Mouse (Mus musculus) liver, embryonic 15.5 days (tissue): ENCODE data around the gene Hkdc1. TPM values are rescaled to one million over a fixed set of nuclear protein-coding genes. Genes with fewer than 3 reads are reported as not detected.
A peak's percentile ranks its signal among the peaks of the same experiment; 100 is the strongest.

ENCODE experiments used
- ATAC-seq: fragments of 200-750 bp; cut with Nextera tagmentation; 2 replicates; pipeline ENCODE4 v1.8.0; 2017; ENCODE audit warnings: moderate number of reproducible peaks, mild to moderate bottlenecking, moderate library complexity; ENCODE audit not compliant: insufficient read depth
- H3K27ac ChIP-seq: fragments of 300-500 bp; sonication (generic); replicated peaks from 2 replicates; pipeline ENCODE4 v1.5.1; 2015; ENCODE audit warnings: mild to moderate bottlenecking, inconsistent platforms
- H3K27me3 ChIP-seq: fragments of 300-500 bp; sonication (generic); 2 replicates; pipeline ENCODE4 v1.6.1; 2015; ENCODE audit warnings: mild to moderate bottlenecking, inconsistent platforms
- H3K36me3 ChIP-seq: fragments of 300-500 bp; sonication (generic); replicated peaks from 2 replicates; pipeline ENCODE4 v1.6.1; 2015; ENCODE audit warnings: moderate library complexity, mild to moderate bottlenecking, inconsistent platforms
- H3K4me1 ChIP-seq: fragments of 300-500 bp; sonication (generic); replicated peaks from 2 replicates; pipeline ENCODE4 v1.6.1; 2015; ENCODE audit warnings: inconsistent platforms
- H3K4me2 ChIP-seq: fragments of 300-500 bp; sonication (generic); 2 replicates; pipeline ENCODE4 v1.6.1; 2015; ENCODE audit warnings: moderate library complexity, mild to moderate bottlenecking, inconsistent platforms
- H3K4me3 ChIP-seq: fragments of 300-500 bp; sonication (generic); replicated peaks from 2 replicates; pipeline ENCODE4 v1.5.1; 2015; ENCODE audit warnings: mild to moderate bottlenecking, inconsistent platforms
- H3K9ac ChIP-seq: fragments of 300-500 bp; sonication (generic); 2 replicates; pipeline ENCODE4 v1.6.1; 2015; ENCODE audit warnings: moderate library complexity, mild to moderate bottlenecking, inconsistent platforms
- H3K9me3 ChIP-seq: fragments of 300-500 bp; sonication (generic); replicated peaks from 2 replicates; pipeline ENCODE4 v1.6.1; 2016; ENCODE audit warnings: inconsistent platforms
- WGBS: fragments of 180-500 bp; shearing (Covaris S2); methylation state at CpG from one replicate; pipeline ENCODE4 v1.1.7; 2015; ENCODE audit warnings: mixed read lengths; ENCODE audit not compliant: insufficient replicate concordance; 5-methylcytosine and 5-hydroxymethylcytosine counted together
- polyA plus RNA-seq: library from polyadenylated mRNA; unstranded; fragments of >200 nt; fragmentation: Nextera tagmentation; extraction: Ambion mirVana; gene quantifications from 2 replicates; pipeline ENCODE4 v1.2.1, GENCODE M21; 2015

Gene Hkdc1
- polyA plus RNA-seq, 1 experiment from 2014 or later: 6.8 TPM

GRCm38 (mm10) chr10:62338626-62339025 lies 83.7 kb downstream of the Hkdc1 start:
- ATAC-seq: no peak
- Histone ChIP-seq H3K4me1 (peaks cover 92% of the 10 kb centered on the region), H3K4me2 (peak overlapping the region; percentile 91), H3K9me3 (no peaks in the 10 kb centered on the region), H3K9ac (peak overlapping the region; percentile 89), H3K36me3 (peaks cover 30% of the 10 kb centered on the region), H3K27ac (peak overlapping the region; percentile 98), H3K27me3 (no peaks in the 10 kb centered on the region), H3K4me3 (peak overlapping the region; percentile 88)
- 17% methylated on average over 5 of the region's 5 CpGs for WGBS

- Histone ChIP-seq H3K4me2 (peak overlapping the region; percentile 91), H3K4me1 (peaks cover 92% of the 10 kb centered on the region), H3K27ac (peak overlapping the region; percentile 98), H3K36me3 (peaks cover 33% of the 10 kb centered on the region), H3K4me3 (peak overlapping the region; percentile 88), H3K9me3 (no peaks in the 10 kb centered on the region), H3K27me3 (no peaks in the 10 kb centered on the region), H3K9ac (peak overlapping the region; percentile 89)
- WGBS: 53% methylated on average over 9 of the region's 9 CpGs
- ATAC-seq: no peak
Measured at GRCm38 (mm10) chr10:62338176-62338575, 84.1 kb downstream of the Hkdc1 start.

DNA sequence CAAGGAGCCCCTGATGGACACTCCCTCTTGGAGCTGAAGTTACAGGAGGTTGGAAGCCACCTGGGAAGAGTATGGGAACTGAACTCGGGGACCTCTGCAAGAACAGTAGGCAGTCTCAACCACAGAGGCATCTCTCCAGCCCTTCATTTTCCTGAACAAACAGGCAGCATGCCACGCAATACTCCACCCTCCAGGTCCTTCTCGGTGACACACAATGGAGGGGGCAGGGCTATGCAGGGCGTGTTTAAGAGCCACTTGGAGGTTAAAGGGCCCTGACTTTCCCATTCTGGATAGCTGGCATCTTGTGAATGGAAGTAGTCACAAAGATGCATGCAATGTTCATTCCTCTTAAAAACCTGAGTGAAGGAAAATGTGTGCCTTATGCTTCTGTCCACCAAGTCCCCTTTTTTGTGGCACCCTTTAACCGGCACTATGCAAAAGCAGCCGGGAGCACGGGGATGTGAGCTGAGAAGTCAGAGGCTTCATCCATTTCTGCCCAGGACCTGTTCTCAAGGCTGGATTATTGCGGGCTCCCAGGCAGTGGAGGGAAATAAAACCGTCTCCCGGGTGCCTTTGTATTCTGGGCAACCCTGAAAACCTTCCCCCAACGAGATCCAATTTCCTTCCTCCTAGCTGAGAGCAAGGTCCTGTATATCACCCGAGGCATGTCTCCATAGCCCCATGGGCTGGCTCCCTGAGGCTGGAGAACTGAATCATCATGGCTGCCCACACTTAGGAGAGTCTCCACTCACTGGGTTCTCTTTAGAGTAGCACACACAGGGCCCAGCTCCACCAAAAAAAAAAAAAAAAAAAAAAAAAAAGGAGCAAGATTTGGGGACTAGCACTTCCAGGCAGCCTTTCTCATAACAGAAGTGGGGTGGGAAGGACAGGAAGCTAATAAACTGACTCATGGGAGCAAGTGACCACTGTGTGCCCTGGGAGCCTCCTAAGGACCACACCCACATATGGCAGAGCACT lies 85.4 kb downstream of the Hkdc1 start:
- Histone ChIP-seq H3K4me2 (peak overlapping the region; percentile 91), H3K4me3 (peak overlapping the region; percentile 17), H3K9ac (peak overlapping the region; percentile 29; the same call in 1 of the 2 replicates), H3K36me3 (peaks cover 33% of the 10 kb centered on the region), H3K27ac (peak overlapping the region; percentile 98), H3K4me1 (peaks cover 93% of the 10 kb centered on the region), H3K27me3 (no peaks in the 10 kb centered on the region), H3K9me3 (no peaks in the 10 kb centered on the region)
- 18% methylated on average over 12 of the region's 12 CpGs for WGBS
- ATAC-seq: no peak

DNA sequence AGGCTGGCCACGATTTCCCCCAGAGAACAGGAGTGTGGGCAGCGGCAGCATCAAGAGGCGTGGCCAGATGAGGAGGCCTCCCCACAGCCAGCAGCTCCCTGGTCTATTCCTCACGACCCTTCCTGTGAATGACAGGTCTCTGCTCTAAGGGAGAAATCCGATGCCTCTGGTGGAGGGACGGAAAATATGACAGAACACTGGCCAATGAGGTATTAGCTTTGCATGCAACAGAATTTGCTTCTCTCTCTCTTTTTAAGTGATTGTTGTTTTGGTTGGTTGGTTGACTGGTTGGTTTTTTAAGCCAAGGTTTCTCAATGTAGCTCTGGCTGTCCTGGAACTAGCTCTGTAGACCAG lies 86.9 kb downstream of the Hkdc1 start:
- peaks cover 33% of the 10 kb centered on the region for H3K36me3 ChIP-seq
- H3K27me3 ChIP-seq: no peaks in the 10 kb centered on the region
- peak overlapping the region; percentile 98 for H3K27ac ChIP-seq
- no peak for ATAC-seq
- no peaks in the 10 kb centered on the region for H3K9me3 ChIP-seq
- peak overlapping the region; percentile 91 for H3K4me2 ChIP-seq
- peaks cover 94% of the 10 kb centered on the region for H3K4me1 ChIP-seq
- H3K4me3 ChIP-seq: 0 out of 2 replicates have a peak overlapping the region, but pooled peaks have one; percentile 1
- H3K9ac ChIP-seq: peak overlapping the region; percentile 2; the same call in 1 of the 2 replicates
- 10% methylated on average over 6 of the region's 6 CpGs for WGBS

DNA sequence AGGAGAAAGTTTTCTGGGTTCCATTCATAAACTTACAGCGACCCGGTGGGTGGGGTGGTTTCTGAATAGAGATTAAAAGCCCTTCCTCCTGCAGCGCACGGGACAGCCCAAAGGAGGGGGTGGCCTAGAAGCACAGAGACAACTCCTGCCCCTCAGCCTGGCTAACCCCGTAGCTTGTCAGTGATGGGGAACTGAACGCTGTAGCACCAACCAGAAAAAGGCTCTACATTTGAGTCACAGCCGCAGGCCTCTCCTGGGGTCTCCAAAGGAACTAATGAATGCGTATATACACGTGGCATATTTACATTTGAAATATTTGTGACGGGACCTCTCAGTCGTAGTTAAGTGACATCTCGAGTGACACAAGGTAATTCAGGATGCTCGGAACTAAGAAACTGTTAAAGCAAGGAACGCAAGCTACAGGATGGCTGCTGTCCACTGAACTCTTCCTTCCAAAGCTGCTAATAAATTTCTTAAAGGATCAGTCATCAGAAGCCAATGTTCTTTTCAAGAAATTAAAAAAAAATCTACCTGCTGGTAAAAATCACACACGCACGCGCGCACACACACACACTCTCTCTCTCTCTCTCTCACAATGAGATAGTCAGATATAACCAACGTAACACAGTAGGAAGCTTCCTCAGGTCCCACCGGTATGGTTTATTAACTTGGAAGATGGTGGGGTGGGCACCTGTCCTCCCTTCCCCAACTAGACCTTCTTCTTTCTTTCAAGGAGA lies 87.4 kb downstream of the Hkdc1 start:
- peaks cover 39% of the 10 kb centered on the region for H3K36me3 ChIP-seq
- H3K4me3 ChIP-seq: 0 out of 2 replicates have a peak overlapping the region, but pooled peaks have one; percentile 4
- ATAC-seq: no peak
- no peaks in the 10 kb centered on the region for H3K27me3 ChIP-seq
- H3K9me3 ChIP-seq: no peaks in the 10 kb centered on the region
- peak overlapping the region; percentile 91 for H3K4me2 ChIP-seq
- H3K27ac ChIP-seq: peak overlapping the region; percentile 98
- 45% methylated on average over 20 of the region's 20 CpGs for WGBS
- peak overlapping the region; percentile 2; the same call in 1 of the 2 replicates for H3K9ac ChIP-seq
- H3K4me1 ChIP-seq: peaks cover 99% of the 10 kb centered on the region

- Histone ChIP-seq H3K27ac (peak overlapping the region; percentile 91), H3K9me3 (no peaks in the 10 kb centered on the region), H3K4me2 (peak overlapping the region; percentile 77), H3K36me3 (peaks cover 38% of the 10 kb centered on the region), H3K4me3 (peak overlapping the region; percentile 41), H3K9ac (peak overlapping the region; percentile 47), H3K27me3 (no peaks in the 10 kb centered on the region), H3K4me1 (peaks cover 99% of the 10 kb centered on the region)
- WGBS: 56% methylated on average over 14 of the region's 14 CpGs
- no peak for ATAC-seq
Measured at GRCm38 (mm10) chr10:62333269-62333668, 89.0 kb downstream of the Hkdc1 start.

Other genes with a start within 250 kb of the Hkdc1 start
- 12.7 and 14.9 TPM in 2 replicates for gene Tspan15, start 191.2 kb downstream of the Hkdc1 start, polyA plus RNA-seq
- not detected in 2 replicates for gene Tacr2, start 170.1 kb downstream of the Hkdc1 start, polyA plus RNA-seq
- gene Hk1, start 42.6 kb downstream of the Hkdc1 start, polyA plus RNA-seq: 85.1 and 99.9 TPM in 2 replicates
- 0.20 TPM in 1 of 2 replicates, not detected in the other for gene 4930507D05Rik, start 27.0 kb upstream of the Hkdc1 start, polyA plus RNA-seq
- gene Supv3l1, start 27.2 kb upstream of the Hkdc1 start, polyA plus RNA-seq: 12.6 and 14.3 TPM in 2 replicates
- gene Vps26a, start 64.3 kb upstream of the Hkdc1 start, polyA plus RNA-seq: 39.5 and 42.9 TPM in 2 replicates
- 57.9 and 79.6 TPM in 2 replicates for gene Srgn, start 105.0 kb upstream of the Hkdc1 start, polyA plus RNA-seq
- gene Kif1bp, start 156.0 kb upstream of the Hkdc1 start, polyA plus RNA-seq: 11.1 and 11.3 TPM in 2 replicates
- 10.7 and 11.8 TPM in 2 replicates for gene Ddx21, start 179.8 kb upstream of the Hkdc1 start, polyA plus RNA-seq
- 35.2 and 35.9 TPM in 2 replicates for gene Ddx50, start 228.7 kb upstream of the Hkdc1 start, polyA plus RNA-seq